Mouse (Mus musculus) gastrocnemius, postnatal 25 days (tissue): ENCODE results near the gene Cdc25b. TPM values are rescaled to one million over a fixed set of nuclear protein-coding genes. Genes with fewer than 3 reads are reported as not detected.
A peak's percentile ranks its signal among the peaks of the same experiment; 100 is the strongest.

Source experiments
- DNase-seq: peaks from one replicate; pipeline ENCODE4 v3.0.0; 2022
- total RNA-seq, 2 experiments: library from RNA; stranded (reverse); gene quantifications; 1 replicate in 1 of 2; 2 replicates in 1 of 2; pipeline ENCODE4 v1.2.3; 2021

Gene Cdc25b
- total RNA-seq, 2 experiments from 2014 or later: 1.5 to 4.8 TPM

- peak; percentile 96 for DNase-seq
Observed at GRCm38 (mm10) chr2:131159938-131160581, 26.7 kb upstream of the Cdc25b start, which contains the start of gene 1700037H04Rik. Gene 1700037H04Rik (minus strand): TSS chr2:131160081.

DNA sequence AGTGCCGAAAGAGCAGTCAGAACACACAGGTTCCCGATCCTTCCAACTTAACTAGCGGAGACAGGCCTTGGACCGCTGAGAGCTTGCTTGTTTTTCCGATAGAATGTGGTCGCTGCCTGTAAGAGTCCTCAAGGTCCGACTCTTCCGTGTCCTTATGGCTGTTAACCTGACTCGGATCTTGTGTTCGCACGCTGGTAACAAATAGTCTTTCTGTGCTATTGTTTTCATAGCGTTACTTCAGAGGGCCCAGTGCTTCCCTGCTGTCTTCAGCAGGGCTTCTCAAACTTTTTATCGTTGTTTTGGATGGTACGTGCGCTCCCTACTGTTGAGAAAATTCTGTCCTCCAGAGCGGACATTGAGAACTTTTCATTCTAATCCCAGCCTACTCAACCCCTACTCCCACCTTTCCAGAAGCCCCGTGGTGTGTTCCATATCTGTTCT lies 26.1 kb upstream of the Cdc25b start:
- DNase-seq: no peak

DNA sequence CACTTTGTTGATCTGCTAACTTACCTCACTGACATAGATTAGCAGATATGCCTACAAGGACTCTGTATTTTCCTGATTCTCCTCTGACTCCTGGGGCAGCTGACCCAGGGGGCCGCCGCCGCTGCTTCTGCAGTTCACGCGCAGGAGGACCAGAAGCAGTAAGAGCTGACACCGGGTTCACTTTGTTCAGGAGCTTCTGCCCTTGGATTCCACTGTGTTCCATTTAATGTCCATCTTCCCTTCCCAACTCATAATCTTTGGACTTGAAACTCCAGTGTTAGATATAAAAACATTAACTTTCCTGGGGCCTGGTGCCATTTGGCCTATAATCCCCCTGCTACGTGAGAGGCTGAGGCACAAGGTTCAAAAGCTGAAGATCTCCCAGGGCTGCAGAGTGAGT lies 22.8 kb upstream of the Cdc25b start:
- no peak for DNase-seq

- no peak for DNase-seq
Observed at GRCm38 (mm10) chr2:131166172-131166571, 20.6 kb upstream of the Cdc25b start.

DNA sequence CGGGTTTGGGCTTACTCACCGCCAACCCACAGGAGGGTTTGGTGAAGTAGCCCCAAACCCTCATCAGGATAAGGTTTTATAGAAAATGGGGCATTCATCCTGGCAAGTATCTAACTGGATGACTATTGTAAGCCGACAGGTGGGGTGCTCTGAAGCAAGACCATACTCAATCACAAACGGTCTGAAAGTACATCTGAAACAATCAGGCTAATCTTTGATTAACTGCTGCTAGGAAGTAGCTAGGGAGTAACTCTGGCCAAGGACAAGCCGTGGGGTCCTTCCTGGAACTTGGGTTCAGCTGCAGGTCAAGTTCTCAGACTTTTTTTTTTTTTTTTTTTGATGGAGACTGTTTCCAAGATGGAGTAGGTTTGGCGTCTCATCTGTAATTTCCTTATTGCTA lies 18.8 kb upstream of the Cdc25b start:
- DNase-seq: no peak

GRCm38 (mm10) chr2:131168914-131169313 lies 17.8 kb upstream of the Cdc25b start:
- DNase-seq: no peak

GRCm38 (mm10) chr2:131170936-131171335 lies 15.8 kb upstream of the Cdc25b start:
- no peak for DNase-seq

GRCm38 (mm10) chr2:131171401-131172104 lies 15.2 kb upstream of the Cdc25b start:
- peak; percentile 64 for DNase-seq

- DNase-seq: no peak
Observed at GRCm38 (mm10) chr2:131172322-131172721, 14.4 kb upstream of the Cdc25b start.

DNA sequence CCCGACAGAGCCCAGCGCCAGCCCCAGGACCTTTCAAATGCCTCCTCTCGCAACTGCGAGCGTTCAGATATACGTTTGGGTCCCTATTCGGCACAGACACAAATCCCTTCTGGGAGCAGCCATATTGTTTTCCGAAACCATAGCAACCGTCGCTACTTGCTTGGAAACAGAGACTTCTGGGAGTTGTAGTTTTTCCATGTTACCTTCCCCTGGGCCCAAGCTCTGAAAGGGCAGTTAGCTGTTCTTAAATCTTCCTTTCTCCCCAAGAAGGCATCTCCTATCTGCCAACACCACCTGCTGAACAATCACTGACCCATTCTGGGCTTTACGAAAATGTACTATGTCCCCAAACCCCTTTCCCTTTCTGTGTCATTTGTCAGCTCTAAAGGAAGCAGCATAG lies 12.0 kb upstream of the Cdc25b start:
- peak; percentile 34 for DNase-seq

DNA sequence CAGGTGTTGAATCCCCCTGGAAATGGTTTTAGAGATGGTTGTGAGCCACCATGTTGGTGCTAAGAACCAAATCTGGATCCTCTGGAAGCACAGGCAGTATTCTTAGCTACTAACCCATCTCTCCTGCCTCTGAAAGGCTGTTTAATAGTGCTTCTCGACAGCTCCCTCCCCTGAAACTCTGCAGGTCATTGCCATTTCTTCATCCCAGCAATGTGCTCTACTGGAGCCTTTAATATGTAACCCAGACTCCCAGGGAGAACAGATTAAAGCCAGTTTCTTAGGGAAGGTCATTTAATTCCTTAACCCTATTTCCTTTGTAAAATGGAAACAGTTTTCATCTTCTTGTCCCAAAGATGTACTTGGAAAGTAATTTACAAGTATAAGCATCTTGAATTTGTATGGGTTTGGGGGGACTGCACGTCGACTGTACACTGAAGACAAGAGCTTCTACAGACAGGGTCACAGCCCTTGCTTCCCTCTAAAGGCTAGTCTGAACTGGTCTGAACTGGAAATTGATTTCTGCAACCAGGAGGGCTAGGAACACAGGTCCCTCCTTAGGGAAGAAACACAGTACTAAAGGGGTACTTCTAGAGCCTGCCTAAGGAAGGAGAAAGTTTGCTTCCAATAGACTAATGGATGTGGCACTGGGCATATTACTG lies 11.3 kb upstream of the Cdc25b start:
- DNase-seq: no peak

GRCm38 (mm10) chr2:131175945-131176309 lies 10.8 kb upstream of the Cdc25b start:
- DNase-seq: no peak

GRCm38 (mm10) chr2:131176491-131176890 lies 10.3 kb upstream of the Cdc25b start:
- DNase-seq: no peak

- no peak for DNase-seq
Observed at GRCm38 (mm10) chr2:131177932-131178331, 8.8 kb upstream of the Cdc25b start.

GRCm38 (mm10) chr2:131178828-131179245 lies 7.9 kb upstream of the Cdc25b start:
- no peak for DNase-seq

- DNase-seq: peak; percentile 44
Observed at GRCm38 (mm10) chr2:131179246-131179886, 7.4 kb upstream of the Cdc25b start.

- DNase-seq: peak; percentile 81
Observed at GRCm38 (mm10) chr2:131179990-131180587, 6.7 kb upstream of the Cdc25b start, which contains the start of gene Cenpb. Gene Cenpb (minus strand): TSS chr2:131180067.

- no peak for DNase-seq
Observed at GRCm38 (mm10) chr2:131186343-131186742, 406 bp upstream of the Cdc25b start.

GRCm38 (mm10) chr2:131187602-131187922 lies 813 bp downstream of the Cdc25b start:
- DNase-seq: no peak

- DNase-seq: no peak
Observed at GRCm38 (mm10) chr2:131188311-131188710, 1.6 kb downstream of the Cdc25b start.

GRCm38 (mm10) chr2:131189521-131190309 lies 3.0 kb downstream of the Cdc25b start:
- DNase-seq: peak; percentile 45
